Mouse (Mus musculus): ENCODE measurements around the gene Trmt44.

DNA sequence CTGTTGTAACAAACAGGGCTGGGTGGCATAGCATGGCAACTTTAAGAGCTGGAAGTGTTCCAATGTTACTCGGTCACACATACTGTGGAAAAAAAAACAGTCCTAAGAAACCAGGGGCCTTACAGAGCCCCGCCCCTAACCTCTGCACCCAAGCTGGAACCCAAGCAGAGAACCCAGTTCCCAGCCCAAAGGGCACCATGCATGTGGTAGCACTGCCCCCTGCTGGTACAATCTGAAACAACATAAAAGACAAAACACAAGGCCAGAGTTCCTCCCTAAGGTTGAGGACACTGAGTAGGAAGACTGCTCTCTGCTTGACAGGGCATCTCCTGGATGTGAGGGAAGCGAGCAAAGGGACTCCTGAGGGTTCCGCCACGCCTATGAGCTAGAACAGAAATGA is 64.3 kb downstream of the Trmt44 start:
- TF ChIP-seq CTCF (IDR thresholded peaks at IDR 0.05; ENCODE audit: control insufficient read depth, insufficient read depth, insufficient read length) (peak; percentile 43), MAX (IDR thresholded peaks at IDR 0.05) (no peak), USF1 (IDR thresholded peaks at IDR 0.05; ENCODE audit: low read depth) (no peak), MYOG (IDR thresholded peaks at IDR 0.05; ENCODE audit: control insufficient read depth, extremely low read depth, insufficient read length) (no peak), MYOD1 (IDR thresholded peaks at IDR 0.05; ENCODE audit: control insufficient read depth, insufficient read length, low read depth) (no peak), FOSL1 (IDR thresholded peaks at IDR 0.05; ENCODE audit: insufficient read depth, low read length, poor library complexity, severe bottlenecking) (no peak), CEBPB (IDR thresholded peaks at IDR 0.05; ENCODE audit: low read depth) (no peak)

Data from C2C12 (cell line).